Mouse (Mus musculus): ENCODE data around the gene Lgals3bp. TPM values are rescaled to one million over a fixed set of nuclear protein-coding genes. Genes with fewer than 3 reads are reported as not detected.

Lgals3bp gene
- total RNA-seq, 1 experiment from 2014 or later = 51.1 TPM

- DNase-seq = peak; percentile 90
These were observed 21.5 kb upstream of the Lgals3bp start for GRCm38 (mm10) chr11:118423266-118423971.

- DNase-seq = no peak
These were observed 18.4 kb upstream of the Lgals3bp start for GRCm38 (mm10) chr11:118420261-118420660.

- peak; percentile 98 for DNase-seq
These were observed 17.1 kb upstream of the Lgals3bp start, which contains the start of gene Cant1 for GRCm38 (mm10) chr11:118418834-118419504. Cant1 (minus strand) TSS chr11:118419086.

GRCm38 (mm10) chr11:118418442-118418833 is 16.5 kb upstream of the Lgals3bp start:
- DNase-seq = no peak

- no peak for DNase-seq
These were observed 15.6 kb upstream of the Lgals3bp start for GRCm38 (mm10) chr11:118417496-118417895.

- peak; percentile 32 for DNase-seq
These were observed 14.2 kb upstream of the Lgals3bp start for GRCm38 (mm10) chr11:118416046-118416445.

GRCm38 (mm10) chr11:118415630-118416029 is 13.7 kb upstream of the Lgals3bp start:
- no peak for DNase-seq

- no peak for DNase-seq
These were observed 12.4 kb upstream of the Lgals3bp start for GRCm38 (mm10) chr11:118414270-118414669.

- DNase-seq = no peak
These were observed 11.2 kb upstream of the Lgals3bp start for GRCm38 (mm10) chr11:118413055-118413454.

GRCm38 (mm10) chr11:118412601-118413000 is 10.7 kb upstream of the Lgals3bp start:
- DNase-seq = no peak

- DNase-seq = no peak
These were observed 9.4 kb upstream of the Lgals3bp start for GRCm38 (mm10) chr11:118411271-118411670.

GRCm38 (mm10) chr11:118410479-118410878 is 8.6 kb upstream of the Lgals3bp start:
- no peak for DNase-seq

- DNase-seq = no peak
These were observed 8.2 kb upstream of the Lgals3bp start for GRCm38 (mm10) chr11:118410073-118410444.

GRCm38 (mm10) chr11:118409106-118410072 is 7.5 kb upstream of the Lgals3bp start:
- DNase-seq = no peak

- peak; percentile 5 for DNase-seq
These were observed 6.3 kb upstream of the Lgals3bp start for GRCm38 (mm10) chr11:118408051-118408740.

GRCm38 (mm10) chr11:118407318-118407910 is 5.5 kb upstream of the Lgals3bp start:
- DNase-seq = peak; percentile 75

GRCm38 (mm10) chr11:118406521-118406920 is 4.6 kb upstream of the Lgals3bp start:
- DNase-seq = peak; percentile 7

GRCm38 (mm10) chr11:118405311-118405710 is 3.4 kb upstream of the Lgals3bp start:
- DNase-seq = no peak

GRCm38 (mm10) chr11:118403951-118404899 is 2.3 kb upstream of the Lgals3bp start:
- DNase-seq = no peak

- DNase-seq = no peak
These were observed 1.3 kb upstream of the Lgals3bp start for GRCm38 (mm10) chr11:118403183-118403582.

All from adrenal gland, postnatal 14 days (tissue).